Mouse (Mus musculus): Measurements from ENCODE around the gene 2010111I01Rik.
"Not testable (repeated sequence)": the region's sequence is repeated elsewhere in the genome, so short reads cannot be mapped to it uniquely, and the experiment has no call there.

Gene 2010111I01Rik

DNA sequence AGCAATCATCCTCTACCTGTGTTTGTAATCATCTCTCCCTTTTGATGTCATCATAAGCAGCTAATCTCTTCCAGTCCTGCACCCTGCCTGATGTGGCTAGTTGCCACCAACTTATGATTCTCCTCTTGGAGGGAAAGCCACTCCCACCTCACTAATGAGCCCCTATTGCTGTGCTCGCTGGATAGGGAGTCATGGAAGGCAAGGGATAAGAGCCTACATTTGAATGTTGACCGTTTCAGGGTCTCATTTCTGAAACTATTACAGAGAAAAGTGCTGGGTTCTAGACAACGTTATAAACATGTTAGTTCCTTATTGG, 109.9 kb downstream of the 2010111I01Rik start:
- DNase-seq (ENCODE audit: low read depth, low spot score), result no peak

DNA sequence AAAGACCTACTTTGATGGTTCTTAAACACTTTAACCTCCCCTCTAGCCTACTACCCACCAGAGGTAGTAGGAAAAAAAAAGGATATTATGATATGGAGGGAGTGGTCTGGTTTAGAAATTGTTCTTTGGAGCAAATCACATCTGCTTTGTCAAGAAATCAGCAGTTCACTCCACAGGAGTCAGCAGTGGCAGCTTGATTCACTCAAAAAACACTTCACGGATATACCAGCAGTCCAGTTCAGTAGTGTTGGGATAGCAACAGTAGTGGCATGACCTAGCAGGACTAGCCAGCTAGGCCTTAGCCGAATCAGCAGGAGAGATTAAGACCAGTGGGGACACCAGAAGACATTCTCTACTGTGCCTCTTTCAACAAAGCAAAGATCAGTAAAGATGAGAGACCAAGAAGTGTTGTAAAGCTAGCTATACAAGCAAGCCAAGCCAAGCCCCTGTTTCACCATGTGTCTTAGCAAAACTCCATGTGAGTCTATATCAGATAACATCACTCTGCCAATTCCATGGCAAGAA, 110.7 kb downstream of the 2010111I01Rik start:
- no peak for DNase-seq (ENCODE audit: low read depth, low spot score)

DNA sequence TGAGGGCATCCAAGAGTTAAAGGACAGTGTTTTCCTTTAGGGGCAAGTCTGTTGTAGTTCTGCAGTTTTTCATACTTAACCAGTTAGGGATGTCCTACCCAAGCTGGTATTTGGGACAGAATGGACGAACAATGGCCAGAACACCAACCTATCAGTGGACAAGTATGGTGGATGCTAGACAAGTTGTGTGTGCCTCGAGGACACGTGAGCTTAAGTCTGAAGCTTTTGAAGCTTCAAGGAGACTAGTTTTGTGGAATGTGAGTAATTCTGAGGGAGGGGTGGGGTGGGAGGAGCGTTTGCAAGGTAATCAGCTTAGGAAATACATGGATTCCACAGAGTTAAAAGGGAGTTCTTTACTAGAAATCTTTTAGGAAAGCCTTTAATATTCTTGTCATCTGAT, 115.5 kb downstream of the 2010111I01Rik start:
- DNase-seq (ENCODE audit: low read depth, low spot score), result no peak

DNA sequence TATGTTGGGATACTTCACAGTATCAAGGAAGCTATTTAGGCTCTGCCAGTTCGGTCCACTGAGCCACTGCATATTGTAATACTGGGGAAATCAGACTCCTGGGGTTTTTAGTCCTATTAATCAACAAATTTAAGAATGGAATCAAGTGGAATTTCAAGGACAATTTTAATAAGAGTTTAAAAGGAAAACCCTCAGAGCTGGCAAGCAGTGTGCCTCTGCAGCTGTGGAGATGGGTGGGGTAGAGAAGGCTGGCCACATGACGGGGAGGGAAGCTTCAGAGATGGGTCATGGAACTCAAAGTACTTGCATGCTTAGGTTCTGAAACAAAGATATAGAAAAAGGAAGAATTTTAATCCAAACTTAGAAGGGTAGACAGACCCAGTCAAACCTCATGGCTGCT, 116.1 kb downstream of the 2010111I01Rik start:
- DNase-seq (ENCODE audit: low read depth, low spot score), result no peak

DNA sequence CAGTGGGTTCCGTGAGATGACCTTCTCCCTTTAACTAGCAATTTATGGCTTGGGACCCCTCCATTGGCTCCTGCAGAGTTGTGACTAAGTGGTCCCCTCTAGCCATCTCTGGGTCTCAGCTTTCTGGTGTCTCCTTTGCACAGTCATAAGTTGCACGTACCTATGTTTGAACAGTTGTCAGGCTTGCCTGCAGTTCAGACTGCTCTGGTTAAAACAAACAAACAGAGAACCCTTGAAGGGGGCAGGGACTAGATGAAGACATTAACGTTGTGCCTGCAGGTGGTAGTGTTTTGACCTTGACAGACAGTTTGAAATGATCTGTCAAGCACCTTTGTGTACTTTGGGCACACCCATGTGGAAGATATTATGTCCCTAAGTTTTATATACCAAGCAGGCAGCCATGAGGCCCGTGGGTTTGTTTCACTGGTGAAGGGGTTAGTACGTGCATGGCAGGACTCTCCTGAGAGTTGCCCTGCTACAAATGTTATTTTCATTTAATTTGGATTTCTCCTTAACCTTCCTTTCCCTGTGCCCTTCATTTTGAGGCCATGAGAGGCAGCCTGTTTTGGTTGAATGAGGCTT, 118.0 kb downstream of the 2010111I01Rik start:
- no peak for DNase-seq (ENCODE audit: low read depth, low spot score)

DNA sequence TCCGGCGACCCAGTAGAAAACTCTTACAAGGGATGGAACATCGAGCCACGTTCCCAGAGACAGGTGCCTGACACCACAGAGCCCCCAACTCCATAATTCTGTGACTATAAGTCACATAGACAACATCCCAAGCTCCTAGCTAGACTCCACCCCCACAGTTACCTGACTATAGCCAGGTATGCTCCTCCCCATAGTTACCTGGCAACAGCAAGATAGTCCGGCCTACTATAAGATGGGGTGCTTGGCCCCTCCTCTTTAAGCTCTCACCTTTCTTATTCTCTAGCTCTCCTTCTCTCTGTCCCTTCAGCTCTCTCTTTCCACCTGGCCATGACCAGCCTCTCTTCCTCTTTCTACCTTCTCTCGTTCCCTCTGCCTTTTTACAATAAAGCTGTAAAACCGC, 118.4 kb downstream of the 2010111I01Rik start:
- DNase-seq (ENCODE audit: low read depth, low spot score), result not testable (repeated sequence)

DNA sequence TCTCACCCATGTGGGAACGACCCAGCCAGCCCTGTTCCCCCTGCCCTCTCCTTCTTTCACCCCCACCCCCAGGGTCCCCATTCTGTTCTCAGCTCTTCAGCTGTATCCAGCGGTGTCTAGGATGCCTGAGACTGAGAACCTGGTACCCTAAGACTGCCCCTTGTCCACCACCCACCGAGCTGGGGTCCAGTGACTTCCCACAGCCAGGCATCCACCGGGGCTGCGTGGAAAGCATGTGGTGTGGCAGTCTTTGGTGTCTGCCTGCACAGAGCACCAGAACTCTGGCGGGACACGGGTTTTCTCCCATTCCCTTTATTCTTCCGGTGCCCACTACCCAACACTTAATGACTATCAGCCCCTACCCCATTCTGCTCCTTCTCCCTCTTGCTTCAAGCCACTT, 119.0 kb downstream of the 2010111I01Rik start:
- no peak for DNase-seq (ENCODE audit: low read depth, low spot score)

DNA sequence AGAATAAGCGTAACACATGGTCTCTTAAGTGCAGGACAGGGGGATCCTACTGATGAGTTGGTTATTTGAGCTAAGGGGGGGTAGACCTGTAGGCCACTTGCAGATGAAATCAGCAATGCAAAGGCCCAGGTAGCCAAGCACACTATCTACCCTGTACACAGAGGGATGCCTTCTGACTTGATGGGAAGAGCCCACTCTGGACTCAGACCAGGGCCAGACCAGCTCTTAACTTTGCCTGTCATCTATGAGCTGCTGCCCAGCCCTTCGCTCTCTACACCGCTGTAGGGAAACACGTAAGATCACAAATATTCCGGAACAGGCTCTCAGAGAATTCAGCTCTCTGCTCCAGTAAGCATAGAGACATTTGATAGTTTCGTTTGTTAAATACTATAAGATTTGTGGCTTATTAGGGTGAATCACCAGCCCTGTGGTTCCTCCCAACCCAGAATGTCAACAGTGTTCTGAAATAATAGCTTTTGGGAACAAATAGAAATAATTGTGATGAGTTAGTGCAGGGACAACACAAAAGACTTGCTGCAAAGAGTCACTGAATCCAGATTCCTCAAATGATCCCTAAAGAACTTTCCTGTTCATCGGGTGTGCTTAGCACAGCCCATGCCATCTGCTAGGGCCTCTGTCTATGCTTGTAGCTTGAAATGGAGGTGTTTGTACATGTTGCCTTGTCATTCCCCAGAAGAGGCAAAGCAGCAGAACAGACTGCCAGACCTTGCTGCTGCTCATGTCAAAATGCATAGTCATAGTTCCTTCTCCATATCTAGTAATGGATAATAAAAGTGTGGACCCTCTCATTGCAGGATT, 123.4 kb downstream of the 2010111I01Rik start:
- no peak for DNase-seq (ENCODE audit: low read depth, low spot score)

DNA sequence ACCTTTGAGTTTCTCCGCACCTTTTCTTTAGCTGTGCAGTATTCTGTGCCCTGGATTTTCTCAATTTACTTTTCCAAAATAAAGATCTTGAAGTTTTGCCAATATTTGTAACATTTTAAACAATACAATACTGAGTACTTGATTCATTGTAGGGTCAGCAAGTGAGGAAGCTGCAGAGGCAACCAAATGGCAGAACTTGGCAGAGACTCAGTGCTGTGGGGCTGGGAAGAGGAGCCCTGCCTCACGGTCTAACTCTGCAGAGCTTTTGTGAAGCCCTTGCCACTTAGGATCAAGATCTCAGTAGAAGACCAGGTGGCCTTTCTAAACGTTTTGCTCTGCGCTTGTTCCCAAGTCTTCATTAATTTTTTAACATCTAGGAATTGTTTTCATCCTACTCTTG, 124.8 kb downstream of the 2010111I01Rik start:
- no peak for DNase-seq (ENCODE audit: low read depth, low spot score)

DNA sequence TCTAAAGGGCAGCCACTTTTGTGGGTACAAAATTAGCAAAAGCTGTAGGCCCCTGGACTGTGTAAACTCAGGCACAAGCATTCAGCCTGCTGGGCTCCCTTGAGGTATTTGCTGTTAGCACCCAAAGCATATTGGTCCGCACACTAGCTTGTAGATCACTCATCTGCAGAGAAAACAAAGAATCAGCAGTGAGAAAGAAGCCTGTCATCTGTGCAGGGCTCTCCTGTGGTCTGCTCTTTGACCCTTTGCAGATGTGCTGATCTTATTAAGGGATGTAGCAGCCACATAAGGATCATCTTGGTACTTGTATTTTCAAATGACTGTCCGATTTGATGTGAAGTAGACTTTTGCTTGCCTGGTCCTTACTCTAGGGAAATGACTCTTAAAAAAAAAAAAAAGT, 126.6 kb downstream of the 2010111I01Rik start:
- no peak for DNase-seq (ENCODE audit: low read depth, low spot score)

DNA sequence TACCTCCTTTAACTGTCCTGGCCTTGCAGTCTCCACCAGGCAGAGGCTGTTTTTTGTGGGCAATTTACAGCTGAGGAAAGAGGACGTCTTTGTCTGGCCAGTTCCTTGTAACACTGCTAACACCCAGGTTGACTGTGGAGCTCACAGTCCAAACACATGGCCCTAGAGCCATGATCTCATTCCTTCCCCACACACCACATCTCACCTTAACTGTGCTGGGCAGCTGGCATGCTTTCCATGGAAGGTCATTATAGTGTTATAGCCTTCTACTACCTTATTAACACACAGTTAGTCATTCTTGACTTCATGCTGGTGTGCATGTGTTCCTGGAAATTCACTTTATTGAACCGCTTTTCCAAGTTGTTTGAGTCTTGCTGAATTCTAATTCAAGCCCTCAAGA, 127.6 kb downstream of the 2010111I01Rik start:
- DNase-seq (ENCODE audit: low read depth, low spot score), result no peak

DNA sequence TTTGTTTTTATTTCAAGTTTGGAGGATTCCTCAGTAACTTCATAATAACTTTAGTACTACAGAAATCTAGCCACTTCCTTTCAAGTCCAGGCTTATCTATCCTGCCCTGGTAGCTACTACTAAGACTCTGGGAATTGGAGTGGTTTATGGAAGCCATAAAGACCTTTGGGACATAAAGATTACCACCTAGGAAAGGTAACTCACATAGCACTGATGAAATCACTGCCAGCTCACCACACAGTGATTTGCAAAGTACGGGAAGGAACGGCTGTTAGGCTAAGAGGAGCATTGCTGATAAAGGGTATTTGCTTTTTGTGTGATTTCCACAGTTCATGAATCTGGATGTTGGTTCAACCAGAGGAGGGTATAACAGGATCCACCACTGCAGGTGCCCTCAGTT, 128.2 kb downstream of the 2010111I01Rik start:
- no peak for DNase-seq (ENCODE audit: low read depth, low spot score)

DNA sequence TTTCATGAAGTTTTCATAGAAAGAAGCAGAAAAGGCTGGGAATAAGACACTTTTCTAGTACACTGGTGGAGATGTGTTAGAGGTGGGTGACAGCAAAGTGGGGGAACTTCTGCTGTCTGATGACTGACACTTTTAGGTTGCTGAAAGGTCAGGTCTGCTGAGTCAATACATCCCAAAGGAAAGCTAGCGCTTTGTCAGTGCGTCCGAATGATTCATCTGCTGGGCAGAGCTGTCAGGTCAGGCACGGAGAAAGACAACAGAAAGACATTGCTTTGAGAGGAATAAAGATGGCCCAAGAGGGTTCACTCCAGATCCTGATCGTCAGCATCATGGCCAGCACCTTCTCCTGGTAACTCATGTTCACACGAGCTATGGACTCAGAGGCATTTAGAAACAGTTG, 128.9 kb downstream of the 2010111I01Rik start:
- DNase-seq (ENCODE audit: low read depth, low spot score), result no peak

DNA sequence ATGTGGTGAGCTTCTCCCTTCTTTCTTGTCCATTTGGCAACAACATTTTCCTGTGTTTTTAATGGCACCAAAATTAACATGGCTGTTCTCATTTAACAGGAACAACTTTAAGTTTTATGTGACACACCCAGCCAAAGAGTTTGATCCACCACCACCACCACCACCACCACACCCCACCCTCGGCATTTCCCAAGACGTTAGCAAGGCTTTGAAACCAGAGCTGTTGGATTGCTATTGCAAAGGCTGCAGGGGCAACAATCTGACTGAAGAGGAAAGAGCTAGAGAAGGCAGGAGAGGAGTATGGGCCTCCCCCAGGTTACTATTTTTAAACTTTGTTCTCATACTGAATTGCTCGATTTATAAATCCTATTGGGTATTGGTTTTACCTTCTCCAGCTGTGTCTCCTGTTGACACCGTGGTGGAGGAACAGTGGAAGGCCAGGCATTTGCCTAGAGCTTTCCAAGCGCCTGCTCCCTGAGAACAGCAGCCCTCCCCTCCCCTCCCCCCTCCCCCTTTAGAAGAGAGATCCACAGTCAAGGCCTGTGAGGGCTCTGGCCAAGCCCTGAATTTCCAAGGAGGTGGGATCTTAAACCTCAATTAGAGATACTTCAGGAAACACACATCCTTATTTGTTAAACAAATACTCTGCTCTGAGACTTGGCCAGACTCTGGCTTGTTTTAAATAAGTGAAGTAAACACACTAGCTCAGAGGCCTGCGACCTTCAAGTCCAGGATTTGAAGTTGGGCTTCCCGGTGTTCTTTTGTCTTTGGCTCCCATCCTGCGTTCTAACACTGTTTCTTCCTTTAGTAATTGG, 129.8 kb downstream of the 2010111I01Rik start:
- no peak for DNase-seq (ENCODE audit: low read depth, low spot score)

DNA sequence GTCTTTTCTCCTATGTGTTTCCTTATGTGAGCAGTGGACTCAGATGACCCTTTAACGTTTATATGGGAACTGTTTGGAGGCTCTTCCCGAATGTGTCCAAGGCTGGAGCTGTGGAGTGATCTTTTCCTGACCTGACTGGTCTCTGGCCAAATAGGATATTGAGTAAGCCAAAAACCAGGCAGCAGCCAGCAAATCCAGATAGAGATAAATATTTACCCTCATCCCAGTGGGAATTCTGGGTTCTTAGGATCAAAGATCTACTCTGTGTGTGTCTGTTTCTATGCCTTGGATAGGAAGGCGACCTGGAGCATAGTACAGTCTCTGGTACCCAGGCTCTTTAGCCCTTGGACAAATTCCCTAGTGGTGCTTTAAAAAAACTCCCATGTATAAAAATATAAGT, 132.1 kb downstream of the 2010111I01Rik start:
- no peak for DNase-seq (ENCODE audit: low read depth, low spot score)

DNA sequence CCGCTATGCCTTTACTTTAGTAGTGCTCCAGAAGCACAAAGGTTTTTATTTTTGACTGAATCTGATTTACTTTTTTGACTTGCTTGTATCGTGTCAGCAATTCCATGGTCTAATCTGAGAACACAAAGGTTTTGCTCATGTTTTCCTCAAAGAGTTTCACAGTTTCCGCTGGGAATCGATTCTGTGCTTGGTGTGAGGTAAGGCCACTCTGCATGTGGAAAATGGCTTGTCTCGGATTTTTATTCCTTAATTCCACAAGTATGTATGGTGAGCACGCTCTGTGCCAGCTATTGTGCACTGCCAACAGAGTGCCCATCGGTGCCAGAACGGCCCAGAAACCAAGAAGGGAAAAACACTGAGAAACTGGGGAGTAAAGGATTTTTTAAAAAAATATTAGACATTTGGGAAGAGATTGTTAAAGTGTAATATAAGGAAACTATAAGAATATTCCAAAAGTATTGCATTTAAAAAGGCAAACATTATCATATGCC, 132.8 kb downstream of the 2010111I01Rik start:
- DNase-seq (ENCODE audit: low read depth, low spot score), result no peak

DNA sequence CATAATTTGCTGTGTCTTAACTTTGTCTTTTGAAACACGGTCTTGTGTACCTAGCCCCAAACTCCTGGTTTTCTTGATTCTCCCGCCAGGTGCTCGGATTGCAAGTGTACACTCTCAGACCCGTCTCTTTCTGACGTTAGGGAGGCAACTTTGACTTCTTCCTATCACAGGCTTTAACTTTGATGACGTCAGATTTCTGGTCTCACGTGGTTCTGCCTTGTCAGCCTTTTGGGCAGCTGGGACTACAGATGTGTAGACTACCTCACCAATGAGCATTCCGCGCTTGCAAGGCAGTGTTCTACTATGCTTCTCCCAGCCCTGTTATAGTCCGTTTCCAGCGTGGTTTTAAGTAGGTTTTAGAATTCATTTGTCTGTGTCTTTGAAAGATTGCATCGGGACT, 137.1 kb downstream of the 2010111I01Rik start:
- DNase-seq (ENCODE audit: low read depth, low spot score), result no peak

DNA sequence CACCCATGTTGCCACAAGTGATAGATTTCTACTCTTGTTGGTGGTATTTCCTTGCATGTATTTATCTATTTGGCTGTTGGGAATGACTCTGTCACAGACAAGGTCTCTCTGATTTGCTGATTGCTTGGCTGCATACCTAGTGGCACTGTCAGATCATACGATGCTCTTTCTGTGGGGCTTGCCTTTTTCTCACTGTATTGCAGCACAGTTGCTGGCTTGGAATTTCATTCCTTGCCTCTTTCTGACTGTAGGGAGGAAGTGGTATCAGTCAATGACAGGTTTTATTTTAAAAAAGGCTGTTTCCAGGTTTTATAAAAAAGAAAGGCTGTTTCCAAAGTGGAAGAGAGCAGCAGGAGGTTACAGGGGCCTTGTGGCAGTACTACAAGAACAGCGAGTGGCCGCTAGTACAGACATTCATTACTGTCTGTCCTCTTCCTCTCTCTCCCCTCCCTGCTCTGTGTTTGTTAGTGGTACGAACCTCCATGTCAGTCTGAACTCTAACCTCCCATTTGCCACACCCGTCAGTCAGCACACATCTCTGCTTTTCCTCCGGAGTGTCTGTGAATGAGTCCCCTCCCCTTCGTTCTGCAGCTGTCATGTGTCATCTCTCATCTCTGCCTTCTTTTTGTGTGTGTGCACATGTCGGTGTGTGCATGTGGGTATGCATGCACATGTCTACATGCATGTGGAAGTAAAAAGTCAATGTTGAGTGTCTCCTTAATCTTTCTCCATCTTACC, 138.3 kb downstream of the 2010111I01Rik start:
- no peak for DNase-seq (ENCODE audit: low read depth, low spot score)

DNA sequence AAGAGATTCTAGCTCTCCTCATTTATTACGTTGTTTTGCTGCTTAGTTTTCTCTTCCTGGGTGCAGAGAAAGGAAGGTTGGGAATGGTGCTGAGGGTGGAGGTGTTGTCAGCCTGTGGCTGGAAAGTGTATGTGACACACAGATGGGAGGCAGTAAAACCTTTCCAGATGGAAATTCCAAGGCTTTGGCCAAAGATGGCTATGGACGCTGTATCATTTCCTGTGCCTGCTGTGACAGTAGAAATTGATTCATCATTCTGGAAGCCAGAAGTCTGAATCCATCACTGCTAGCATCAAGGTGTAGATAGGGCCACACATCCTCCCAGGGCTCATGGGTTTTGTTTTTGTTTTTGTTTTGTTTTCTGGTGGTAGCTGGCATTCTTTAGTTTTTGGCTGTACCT, 141.9 kb downstream of the 2010111I01Rik start:
- DNase-seq (ENCODE audit: low read depth, low spot score), result no peak

DNA sequence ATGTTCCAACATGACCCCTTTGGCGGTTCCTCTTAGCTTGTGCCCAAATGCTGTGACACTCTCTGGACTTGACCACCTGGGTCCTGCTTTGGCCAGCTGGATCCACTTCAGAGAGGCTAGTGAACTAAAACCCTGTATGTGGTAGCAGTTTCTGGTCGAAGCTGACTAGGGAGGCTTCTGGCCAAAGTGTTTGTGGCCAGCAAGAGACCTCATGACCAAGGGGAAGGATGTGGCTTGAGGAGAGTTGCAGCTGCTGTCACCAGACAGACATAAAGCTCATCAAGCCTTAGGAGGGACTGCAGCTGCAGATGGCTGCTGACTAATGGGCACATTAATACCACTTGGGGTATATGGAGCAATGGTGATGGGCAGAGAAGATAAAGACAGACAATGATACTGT, 143.9 kb downstream of the 2010111I01Rik start:
- no peak for DNase-seq (ENCODE audit: low read depth, low spot score)

DNA sequence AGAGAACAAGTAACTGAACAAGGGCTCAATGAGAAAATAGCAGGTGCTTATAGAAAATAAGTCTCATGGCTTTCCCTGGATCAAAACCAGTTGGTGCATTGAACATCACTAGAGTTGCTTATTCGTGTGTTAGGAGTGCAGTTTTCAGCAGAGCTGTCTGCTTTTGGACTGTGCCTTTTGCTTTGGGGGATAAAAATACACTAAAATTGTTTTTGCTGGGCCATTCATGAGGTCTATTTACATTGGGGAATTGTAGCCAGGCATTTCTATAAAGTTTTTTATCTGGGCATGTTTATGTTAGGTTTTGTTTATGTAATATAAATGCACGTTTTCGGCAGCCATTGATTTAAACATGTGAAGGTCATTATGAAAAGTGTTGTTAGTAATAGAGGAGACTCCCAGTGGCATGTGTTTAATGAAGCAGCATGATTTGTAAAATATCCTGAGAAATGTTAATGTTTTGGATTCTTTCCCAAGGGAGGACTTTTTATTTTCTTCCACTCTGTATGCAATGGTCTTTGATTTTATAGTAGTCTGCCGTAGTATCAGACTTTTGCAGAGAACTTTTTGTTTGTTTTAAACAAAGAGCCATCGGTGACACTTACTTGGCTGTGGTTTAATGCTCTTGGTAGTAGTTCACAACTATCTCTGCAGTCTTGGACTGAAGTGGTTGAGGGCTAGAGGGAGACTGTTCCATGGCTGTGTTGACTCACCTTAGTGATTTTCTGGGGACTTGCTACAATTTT, 146.8 kb downstream of the 2010111I01Rik start:
- no peak for DNase-seq (ENCODE audit: low read depth, low spot score)

Measured in c-Kit-negative CD71-positive TER-119-positive erythroid progenitor cells, embryonic 14.5 days (primary cell).